Mouse (Mus musculus): ENCODE results near the gene Ston2. TPM values are rescaled to one million over a fixed set of nuclear protein-coding genes. Genes with fewer than 3 reads are reported as not detected.
"Not testable (repeated sequence)": the region's sequence is repeated elsewhere in the genome, so short reads cannot be mapped to it uniquely, and the experiment has no call there.

Ston2 gene
- total RNA-seq, 2 experiments from 2014 or later, result 4.9 to 7.8 TPM

GRCm38 (mm10) chr12:91625013-91625412 lies 163.2 kb downstream of the Ston2 start:
- intact Hi-C loops (cut with DNase I), result no loop called here

GRCm38 (mm10) chr12:91609425-91609824 lies 178.8 kb downstream of the Ston2 start:
- DNase-seq, result no peak
- intact Hi-C loops (cut with DNase I), result no loop called here

More at GRCm38 (mm10) chr12:91625013-91625412, 163.2 kb downstream of the Ston2 start:
- peak in 1 of 2 experiments; percentile 52 for DNase-seq

- no peak for DNase-seq
- intact Hi-C loops (cut with DNase I), result no loop called here
Measured at GRCm38 (mm10) chr12:91607678-91608077, 180.5 kb downstream of the Ston2 start.

- intact Hi-C loops (cut with DNase I), result no loop called here
- no peak for DNase-seq
Measured at GRCm38 (mm10) chr12:91606651-91607050, 181.5 kb downstream of the Ston2 start.

GRCm38 (mm10) chr12:91604600-91604999 lies 183.6 kb downstream of the Ston2 start:
- DNase-seq, result peak in 1 of 2 experiments; percentile 12
- intact Hi-C loops (cut with DNase I), result no loop called here

GRCm38 (mm10) chr12:91592128-91592527 lies 196.1 kb downstream of the Ston2 start:
- no peak for DNase-seq
- intact Hi-C loops (cut with DNase I), result no loop called here

- intact Hi-C loops (cut with DNase I), result no loop called here
- no peak for DNase-seq
Measured at GRCm38 (mm10) chr12:91591191-91591590, 197.0 kb downstream of the Ston2 start.

GRCm38 (mm10) chr12:91590716-91591115 lies 197.5 kb downstream of the Ston2 start:
- DNase-seq, result peak; percentile 32 to 46
- intact Hi-C loops (cut with DNase I), result no loop called here

GRCm38 (mm10) chr12:91589847-91590690 lies 198.1 kb downstream of the Ston2 start, which contains the start of gene Gtf2a1:
TSS of gene Gtf2a1 (minus strand) at chr12:91590487.
- intact Hi-C loops (cut with DNase I), result no loop called here
- DNase-seq, result peak; percentile 96 to 97

- DNase-seq, result no peak
- intact Hi-C loops (cut with DNase I), result no loop called here
Measured at GRCm38 (mm10) chr12:91589542-91589846, 198.7 kb downstream of the Ston2 start.

GRCm38 (mm10) chr12:91588670-91589541 lies 199.3 kb downstream of the Ston2 start:
- DNase-seq, result peak; percentile 68
- intact Hi-C loops (cut with DNase I), result no loop called here

- intact Hi-C loops (cut with DNase I), result no loop called here
- peak; percentile 94 to 96 for DNase-seq
Measured at GRCm38 (mm10) chr12:91588176-91588669, 200.0 kb downstream of the Ston2 start.

- intact Hi-C loops (cut with DNase I), result no loop called here
- DNase-seq, result peak in 1 of 2 experiments; percentile 9
Measured at GRCm38 (mm10) chr12:91587491-91588033, 200.6 kb downstream of the Ston2 start.

- intact Hi-C loops (cut with DNase I), result no loop called here
- DNase-seq, result no peak
Measured at GRCm38 (mm10) chr12:91587077-91587476, 201.1 kb downstream of the Ston2 start.

- DNase-seq; intact Hi-C loops (cut with DNase I): not testable (repeated sequence)
Measured at GRCm38 (mm10) chr12:91585815-91586214, 202.4 kb downstream of the Ston2 start.

GRCm38 (mm10) chr12:91585206-91585605 lies 203.0 kb downstream of the Ston2 start:
- intact Hi-C loops (cut with DNase I), result no loop called here
- no peak for DNase-seq

GRCm38 (mm10) chr12:91583409-91583808 lies 204.8 kb downstream of the Ston2 start:
- DNase-seq, result no peak
- intact Hi-C loops (cut with DNase I), result no loop called here
